Mouse (Mus musculus) cerebellum, postnatal 14 days (tissue): ENCODE measurements at regions not wholly inside any gene's neighbourhood (a gene's known extent, or its start where the extent isn't known, plus 50 kb on each side); places are given as distances from the start of the nearest gene placed in this dataset.

ENCODE experiments used
- DNase-seq, 2 experiments: peaks; one replicate each; pipeline ENCODE4 v3.0.0; 2021; ENCODE audit warnings: mixed read lengths in 2 of 2

DNA sequence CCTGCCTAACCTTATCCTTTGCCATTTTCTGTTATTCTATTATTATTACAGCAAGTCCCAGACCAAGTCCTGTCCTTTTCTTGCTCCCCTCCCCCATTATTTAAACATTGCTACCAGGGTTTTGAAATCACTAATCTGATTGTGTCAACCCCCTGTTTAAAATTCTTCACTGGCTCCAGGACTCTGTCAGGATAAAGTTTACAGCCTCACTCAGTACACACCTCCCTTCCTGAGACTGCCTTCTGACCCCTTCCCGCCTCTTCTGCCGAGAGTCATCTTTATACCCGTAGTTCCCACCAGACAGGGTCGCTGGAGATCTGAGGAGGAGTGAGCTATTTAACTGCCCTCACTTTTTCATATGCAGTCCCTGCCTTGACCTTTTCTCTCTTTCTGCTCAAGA lies 110.3 kb upstream of the Syt6 start:
- DNase-seq = no peak

- no peak for DNase-seq
These were observed 109.8 kb upstream of the Syt6 start for GRCm38 (mm10) chr3:103465132-103465690.

GRCm38 (mm10) chr3:103465948-103466347 lies 109.1 kb upstream of the Syt6 start:
- no peak for DNase-seq

GRCm38 (mm10) chr3:103470586-103471400 lies 104.2 kb upstream of the Syt6 start:
- DNase-seq = no peak

DNA sequence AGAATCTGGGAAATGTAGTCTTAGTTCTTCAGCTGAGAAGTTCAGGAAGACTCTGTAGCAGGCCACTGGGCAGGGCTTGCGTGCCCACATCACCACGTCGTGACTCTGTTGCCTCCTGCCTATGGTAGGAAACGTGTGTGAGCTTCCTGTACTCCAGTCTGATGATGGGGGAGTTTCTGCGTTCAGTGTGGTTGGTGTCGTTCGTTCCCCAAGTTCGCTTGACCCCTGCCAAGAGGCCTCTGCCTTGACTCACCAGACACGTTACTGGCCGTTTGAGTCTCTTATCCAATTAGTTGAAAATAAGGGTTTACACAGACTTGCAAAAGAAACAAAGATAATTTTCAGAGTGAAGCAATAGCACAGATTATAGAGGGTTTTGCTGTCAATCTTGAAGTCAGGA lies 102.4 kb upstream of the Syt6 start:
- DNase-seq = no peak

DNA sequence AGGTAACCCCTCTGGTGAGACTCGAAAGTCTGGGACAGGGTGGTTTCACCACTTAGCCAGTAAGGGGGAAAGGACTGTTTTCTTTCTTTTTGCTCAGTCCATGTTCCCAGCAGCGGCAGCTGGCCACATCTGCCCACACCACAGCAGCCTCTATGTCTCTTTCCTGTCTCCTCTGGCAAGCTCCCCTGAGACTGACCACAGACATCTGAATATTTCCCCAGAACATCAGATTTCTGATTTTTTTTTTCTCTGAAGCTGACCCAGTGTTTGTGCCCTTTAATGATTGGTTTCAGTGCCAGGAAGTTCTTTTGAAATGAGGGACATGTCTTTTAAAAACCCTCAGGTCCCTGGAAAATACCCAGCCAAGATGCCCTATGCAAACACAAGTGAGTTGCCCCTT lies 101.7 kb upstream of the Syt6 start:
- no peak for DNase-seq

DNA sequence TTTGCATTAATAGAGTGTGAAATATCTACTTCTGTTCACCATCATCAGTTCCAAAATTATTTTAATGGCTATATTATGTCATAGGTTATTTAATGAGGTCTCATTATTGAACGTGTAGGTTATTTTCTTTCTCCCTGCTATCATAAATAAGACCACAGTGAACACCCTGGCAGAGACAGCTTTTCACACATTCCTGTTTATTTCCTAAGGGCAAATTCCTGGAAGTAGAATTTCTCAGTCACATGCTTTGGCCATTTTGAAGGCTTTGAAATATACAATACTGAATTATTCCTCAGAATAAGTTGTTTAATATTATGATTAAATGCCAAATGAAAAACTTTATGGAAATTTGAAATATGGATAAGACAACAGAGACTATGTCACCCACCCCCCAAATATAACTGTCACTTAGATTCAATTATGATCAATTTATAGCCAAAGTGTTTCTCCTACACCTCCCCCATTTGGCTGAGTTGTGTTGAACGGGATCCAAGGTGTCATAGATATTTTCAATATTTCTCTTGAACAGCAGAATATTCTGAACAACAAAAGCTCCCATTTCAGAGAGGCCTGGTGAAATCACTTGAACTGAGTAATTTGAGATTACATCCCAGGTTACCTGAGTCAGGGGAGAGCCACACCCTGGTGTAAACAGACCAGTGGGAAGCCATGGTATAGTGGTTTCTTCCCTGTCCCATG lies 95.0 kb upstream of the Syt6 start:
- no peak for DNase-seq

- no peak for DNase-seq
These were observed 94.4 kb upstream of the Syt6 start for GRCm38 (mm10) chr3:103480676-103481075.

DNA sequence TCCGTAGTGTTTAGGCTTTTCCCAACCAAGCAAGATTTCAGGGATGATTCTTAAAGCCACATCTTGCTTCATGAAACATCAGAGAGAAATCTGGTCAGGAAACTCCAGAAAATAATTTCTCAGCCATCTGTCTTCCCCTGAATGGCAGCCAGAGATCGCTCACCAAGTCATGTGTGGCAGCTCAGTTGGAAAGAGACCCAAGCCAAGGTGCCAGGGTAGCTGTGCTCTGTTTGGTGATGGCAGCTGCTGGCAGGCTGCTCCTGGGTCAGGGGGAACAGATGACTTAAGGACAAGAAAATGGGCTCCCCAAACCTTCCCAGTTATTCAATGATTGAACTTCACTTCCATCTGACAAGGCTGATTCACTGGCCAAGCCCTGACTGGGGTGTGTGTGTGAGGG lies 91.7 kb upstream of the Syt6 start:
- DNase-seq = peak; percentile 89 to 92

DNA sequence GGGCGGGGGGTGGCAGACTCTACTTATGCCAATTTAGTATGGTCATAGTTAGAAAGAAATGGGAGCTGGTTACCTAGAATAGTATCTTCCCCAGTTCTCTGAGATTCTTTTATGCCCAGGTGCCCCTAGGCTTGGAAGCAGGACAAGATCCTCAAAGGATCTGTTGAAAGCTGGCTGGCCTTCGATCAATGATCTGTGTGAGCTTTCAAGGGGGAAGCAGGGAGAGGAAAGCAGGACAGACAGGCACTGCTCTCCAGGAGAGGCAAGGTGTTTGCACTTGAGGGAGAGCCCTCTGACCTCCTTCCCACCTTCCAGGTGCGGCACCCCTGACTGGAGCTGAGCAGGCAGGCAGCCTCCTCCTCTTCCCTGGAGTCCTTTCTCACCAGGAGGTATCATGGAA lies 91.3 kb upstream of the Syt6 start:
- DNase-seq = peak; percentile 50 to 68

GRCm38 (mm10) chr3:103489786-103490185 lies 85.2 kb upstream of the Syt6 start:
- DNase-seq = no peak

DNA sequence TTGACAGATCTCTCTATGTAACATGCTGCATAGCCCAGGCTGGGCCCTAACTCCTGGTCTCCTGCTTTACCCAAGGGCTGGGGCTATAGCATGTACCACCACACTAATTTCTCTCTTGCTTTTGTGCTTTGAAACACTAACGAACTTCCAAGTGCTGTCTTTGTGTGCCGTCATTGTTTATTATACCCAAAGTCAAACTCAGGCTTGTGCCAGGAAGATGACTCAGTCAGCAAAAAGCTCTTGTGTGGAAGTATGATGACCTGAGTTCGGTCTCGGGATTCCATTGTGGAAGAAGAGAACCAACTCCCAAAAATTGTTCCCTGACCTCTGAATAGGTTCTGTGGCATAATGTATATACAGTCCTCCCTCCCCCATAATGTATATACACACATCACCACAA lies 84.1 kb upstream of the Syt6 start:
- no peak for DNase-seq

GRCm38 (mm10) chr3:103492211-103492610 lies 82.8 kb upstream of the Syt6 start:
- DNase-seq = no peak

DNA sequence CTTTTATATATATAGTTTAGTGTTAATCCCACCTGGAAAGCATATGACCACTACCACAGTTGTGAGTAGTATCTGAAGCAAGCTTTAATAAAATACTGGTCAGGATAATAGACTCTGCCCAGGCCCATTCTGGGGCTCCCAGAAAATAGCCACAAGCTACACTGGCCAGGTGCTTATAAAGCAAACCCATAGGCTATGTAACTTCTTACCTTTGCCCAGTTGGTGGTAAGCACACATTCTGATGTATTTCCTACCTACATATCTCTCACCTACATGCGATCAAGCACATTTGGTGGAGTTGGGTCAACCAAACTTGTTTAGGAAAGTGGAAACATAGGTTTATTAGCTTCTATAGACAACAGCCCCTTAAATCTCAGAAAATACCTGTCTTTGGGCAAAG lies 81.4 kb upstream of the Syt6 start:
- no peak for DNase-seq

- DNase-seq = no peak
These were observed 81.0 kb upstream of the Syt6 start for GRCm38 (mm10) chr3:103494043-103494442.

DNA sequence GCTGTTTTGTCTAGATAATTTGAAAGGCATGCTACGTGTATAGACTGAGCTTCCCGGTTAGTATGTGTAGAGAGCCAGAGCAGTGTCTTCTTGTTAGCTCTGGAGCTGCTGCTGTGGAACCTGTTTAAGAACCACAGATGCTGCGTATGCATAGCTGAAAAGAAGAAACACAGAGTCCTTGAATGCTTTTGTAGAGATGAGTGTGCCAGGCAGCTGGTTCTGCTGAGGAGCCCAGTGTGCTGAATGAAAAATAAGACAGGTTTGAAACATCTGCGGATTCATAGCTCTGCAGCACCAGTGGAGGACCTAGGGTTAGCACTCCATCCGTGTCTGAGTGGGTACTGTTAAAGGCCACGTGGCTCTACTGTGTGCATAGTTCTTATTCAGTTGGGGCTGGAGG lies 78.9 kb upstream of the Syt6 start:
- no peak for DNase-seq

DNA sequence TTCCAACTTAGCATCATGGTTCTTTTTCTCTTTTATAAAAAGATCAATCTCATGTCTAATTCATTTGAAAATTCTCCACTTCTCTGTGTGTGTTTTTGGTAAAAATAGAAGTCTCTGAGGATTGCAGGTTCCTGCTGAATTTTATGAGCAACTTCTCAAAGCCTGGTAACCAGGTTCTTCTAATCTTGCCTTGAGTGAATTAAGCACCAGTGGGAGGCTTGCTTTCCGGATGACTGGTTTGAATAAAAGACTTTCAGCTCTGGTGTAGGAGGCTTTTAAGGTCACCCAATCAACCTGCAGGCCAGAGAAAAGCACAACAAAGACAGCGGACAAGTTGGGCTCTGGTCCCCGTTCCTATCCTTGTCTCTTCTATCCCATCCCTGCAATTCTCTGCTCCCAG lies 78.3 kb upstream of the Syt6 start:
- no peak for DNase-seq

- no peak for DNase-seq
These were observed 77.3 kb upstream of the Syt6 start for GRCm38 (mm10) chr3:103497696-103498095.

GRCm38 (mm10) chr3:103498458-103498857 lies 76.6 kb upstream of the Syt6 start:
- DNase-seq = peak in 1 of 2 experiments; percentile 58

GRCm38 (mm10) chr3:103499801-103500200 lies 75.2 kb upstream of the Syt6 start:
- DNase-seq = no peak

GRCm38 (mm10) chr3:103500366-103500765 lies 74.7 kb upstream of the Syt6 start:
- DNase-seq = no peak

GRCm38 (mm10) chr3:103504160-103504559 lies 70.9 kb upstream of the Syt6 start:
- DNase-seq = no peak

GRCm38 (mm10) chr3:103513411-103513810 lies 61.6 kb upstream of the Syt6 start:
- DNase-seq = no peak

DNA sequence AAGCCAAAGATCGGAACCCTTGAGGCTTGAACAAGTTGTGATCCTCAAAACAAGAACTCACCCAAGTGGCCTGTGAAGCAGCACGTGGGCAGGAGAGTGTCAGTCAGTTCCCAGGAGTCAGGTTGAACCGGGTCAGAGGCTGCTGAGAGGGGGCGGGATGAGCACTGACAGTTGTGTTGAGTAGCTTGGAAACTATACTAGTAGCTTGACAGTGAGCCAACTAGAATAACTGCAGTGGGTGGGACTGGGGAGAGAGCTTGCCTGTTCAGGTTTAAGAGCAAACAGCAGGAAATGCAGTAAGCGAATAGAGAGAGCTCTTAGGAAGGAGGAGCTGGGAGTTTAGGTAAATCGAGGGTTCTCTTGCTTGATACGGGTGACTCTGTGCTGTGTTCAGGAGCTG lies 61.0 kb upstream of the Syt6 start:
- no peak for DNase-seq
